Mouse (Mus musculus): ENCODE results near the gene Rtl5. TPM values are rescaled to one million over a fixed set of nuclear protein-coding genes. Genes with fewer than 3 reads are reported as not detected.
A peak's percentile ranks its signal among the peaks of the same experiment; 100 is the strongest.

Rtl5 gene
- polyA plus RNA-seq, 1 experiment from 2014 or later: 0.55 TPM

DNA sequence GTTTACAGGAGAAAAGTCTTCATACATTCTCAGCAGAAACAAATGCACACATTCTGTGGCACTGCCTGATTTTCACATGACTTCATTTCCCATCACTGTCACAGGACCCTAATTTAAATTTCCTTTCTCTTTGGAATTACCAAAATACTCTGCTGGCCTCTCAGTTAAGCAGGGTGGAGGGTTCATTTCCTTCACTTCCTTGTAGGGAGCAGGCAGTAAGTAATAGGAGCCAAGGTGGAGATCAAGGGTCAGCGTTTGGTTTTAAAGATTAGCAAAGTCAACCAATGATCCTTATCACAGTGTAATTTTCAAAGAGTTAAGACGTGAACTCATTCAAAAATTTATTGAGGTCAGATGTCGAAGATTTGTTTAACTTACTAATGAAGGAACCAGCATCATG is 46.1 kb downstream of the Rtl5 start:
- H3K4me3 ChIP-seq (ENCODE audit: control insufficient read depth in 1 of 2, insufficient read depth in 1 of 2, low read depth in 1 of 2, low read length in 2 of 2): no peak overlapping the region
- no peak overlapping the region for H3K27ac ChIP-seq (replicated peaks in 1 of 2; ENCODE audit: control insufficient read depth in 1 of 2, insufficient read depth in 1 of 2, low read depth in 2 of 2, low read length in 2 of 2)
- WGBS: 64% methylated on average over 3 of the region's 3 CpGs
- no peaks in the 10 kb centered on the region for H3K9me3 ChIP-seq (ENCODE audit: control insufficient read depth, low read length)
- no peak overlapping the region for H3K4me2 ChIP-seq (ENCODE audit: low read length)
- no peak for ATAC-seq (ENCODE audit: insufficient number of reproducible peaks, insufficient read depth, low FRiP score, low read depth)
- no peak overlapping the region for H3K9ac ChIP-seq (ENCODE audit: low read length)
- no peaks in the 10 kb centered on the region for H3K36me3 ChIP-seq (ENCODE audit: control insufficient read depth, insufficient read depth, low read length)
- no peaks in the 10 kb centered on the region for H3K27me3 ChIP-seq (ENCODE audit: control insufficient read depth, insufficient read depth, low read length)
- H3K4me1 ChIP-seq (ENCODE audit: control insufficient read depth in 2 of 2, insufficient read depth in 2 of 2, low read length in 2 of 2): peaks cover 7 to 11% of the 10 kb centered on the region in 2 experiments; a peak in 3 of 4 replicates

DNA sequence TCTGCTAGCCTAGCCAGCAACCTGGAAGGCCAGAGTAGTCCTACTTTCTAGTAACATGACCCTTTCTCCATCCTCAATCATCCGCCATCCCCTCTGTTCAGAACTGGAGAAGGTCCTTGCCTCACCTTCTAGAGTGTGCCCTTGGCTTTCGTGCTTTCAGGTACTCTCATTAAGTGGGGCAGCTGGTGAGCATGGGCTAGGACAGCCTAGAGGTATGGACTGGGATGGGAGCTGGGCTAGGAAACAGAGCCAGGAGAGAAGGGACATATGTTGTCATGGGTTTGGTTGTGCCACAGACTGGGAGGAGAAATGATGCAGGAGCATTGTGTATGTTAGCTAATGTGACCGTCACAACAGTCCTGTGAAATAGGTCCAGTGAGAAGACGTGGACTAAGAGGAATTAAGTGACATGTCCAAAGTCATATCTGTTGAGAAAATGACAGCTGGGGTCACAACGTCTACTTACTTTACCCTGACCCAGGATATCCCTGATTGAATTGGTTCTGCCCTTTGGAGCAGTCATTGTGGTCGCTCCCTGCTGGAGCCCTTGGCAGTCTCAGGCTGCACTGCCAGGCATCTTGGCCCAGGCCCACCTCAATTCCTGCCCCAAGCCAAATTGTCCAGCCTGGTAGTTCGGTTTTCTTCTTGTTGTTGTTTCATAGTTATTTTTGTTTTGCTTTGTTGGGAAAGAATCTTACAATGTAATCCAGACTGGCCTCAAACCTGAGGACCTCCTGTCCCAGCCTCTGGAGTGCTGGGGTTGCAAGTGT is 51.4 kb downstream of the Rtl5 start:
- Histone ChIP-seq H3K27ac (replicated peaks in 1 of 2; ENCODE audit: control insufficient read depth in 1 of 2, insufficient read depth in 1 of 2, low read depth in 2 of 2, low read length in 2 of 2) (peak overlapping the region; percentile 80 to 90), H3K27me3 (ENCODE audit: control insufficient read depth, insufficient read depth, low read length) (no peaks in the 10 kb centered on the region), H3K4me1 (ENCODE audit: control insufficient read depth in 2 of 2, insufficient read depth in 2 of 2, low read length in 2 of 2) (peaks cover 32 to 33% of the 10 kb centered on the region in 2 experiments), H3K4me3 (ENCODE audit: control insufficient read depth in 1 of 2, insufficient read depth in 1 of 2, low read depth in 1 of 2, low read length in 2 of 2) (peak overlapping the region in 1 of 2 experiments; percentile 4; a peak in 1 of 4 replicates), H3K4me2 (ENCODE audit: low read length) (peak overlapping the region; percentile 48), H3K9ac (ENCODE audit: low read length) (0 out of 2 replicates have a peak overlapping the region, but pooled peaks have one; percentile 30), H3K36me3 (ENCODE audit: control insufficient read depth, insufficient read depth, low read length) (no peaks in the 10 kb centered on the region), H3K9me3 (ENCODE audit: control insufficient read depth, low read length) (no peaks in the 10 kb centered on the region)
- WGBS: 52% methylated on average over 7 of the region's 7 CpGs
- ATAC-seq (ENCODE audit: insufficient number of reproducible peaks, insufficient read depth, low FRiP score, low read depth): no peak

DNA sequence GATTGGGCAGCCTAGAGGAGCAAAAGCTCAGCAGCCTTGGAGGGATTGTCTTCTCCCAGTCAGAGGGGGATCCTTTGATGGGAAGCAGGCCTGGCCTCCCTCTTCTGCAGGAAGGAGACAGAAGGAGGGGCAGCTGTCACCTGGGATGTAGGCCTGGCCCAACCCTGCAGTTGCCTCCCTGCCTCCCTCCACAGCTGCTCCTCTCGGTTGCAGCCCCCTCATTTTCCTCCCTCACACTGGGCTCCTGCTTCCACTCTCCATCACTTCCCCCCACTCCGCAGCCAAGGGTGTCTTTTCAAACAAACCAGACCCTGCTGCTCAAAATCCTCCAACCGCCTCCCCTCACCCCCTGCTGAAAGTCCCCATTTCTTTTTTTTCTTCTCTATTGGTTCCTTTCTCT is 52.2 kb downstream of the Rtl5 start:
- ATAC-seq (ENCODE audit: insufficient number of reproducible peaks, insufficient read depth, low FRiP score, low read depth): peak; percentile 62
- peak overlapping the region; percentile 16; the same call in 1 of the 2 replicates for H3K9ac ChIP-seq (ENCODE audit: low read length)
- peak overlapping the region; percentile 58 to 90 for H3K27ac ChIP-seq (replicated peaks in 1 of 2; ENCODE audit: control insufficient read depth in 1 of 2, insufficient read depth in 1 of 2, low read depth in 2 of 2, low read length in 2 of 2)
- 20% methylated on average over 3 of the region's 3 CpGs for WGBS
- H3K36me3 ChIP-seq (ENCODE audit: control insufficient read depth, insufficient read depth, low read length): no peaks in the 10 kb centered on the region
- H3K9me3 ChIP-seq (ENCODE audit: control insufficient read depth, low read length): no peaks in the 10 kb centered on the region
- H3K27me3 ChIP-seq (ENCODE audit: control insufficient read depth, insufficient read depth, low read length): no peaks in the 10 kb centered on the region
- H3K4me2 ChIP-seq (ENCODE audit: low read length): peak overlapping the region; percentile 48
- H3K4me1 ChIP-seq (ENCODE audit: control insufficient read depth in 2 of 2, insufficient read depth in 2 of 2, low read length in 2 of 2): peaks cover 32 to 35% of the 10 kb centered on the region in 2 experiments
- peak overlapping the region; percentile 13 to 22; a peak in 2 of 4 replicates for H3K4me3 ChIP-seq (ENCODE audit: control insufficient read depth in 1 of 2, insufficient read depth in 1 of 2, low read depth in 1 of 2, low read length in 2 of 2)

DNA sequence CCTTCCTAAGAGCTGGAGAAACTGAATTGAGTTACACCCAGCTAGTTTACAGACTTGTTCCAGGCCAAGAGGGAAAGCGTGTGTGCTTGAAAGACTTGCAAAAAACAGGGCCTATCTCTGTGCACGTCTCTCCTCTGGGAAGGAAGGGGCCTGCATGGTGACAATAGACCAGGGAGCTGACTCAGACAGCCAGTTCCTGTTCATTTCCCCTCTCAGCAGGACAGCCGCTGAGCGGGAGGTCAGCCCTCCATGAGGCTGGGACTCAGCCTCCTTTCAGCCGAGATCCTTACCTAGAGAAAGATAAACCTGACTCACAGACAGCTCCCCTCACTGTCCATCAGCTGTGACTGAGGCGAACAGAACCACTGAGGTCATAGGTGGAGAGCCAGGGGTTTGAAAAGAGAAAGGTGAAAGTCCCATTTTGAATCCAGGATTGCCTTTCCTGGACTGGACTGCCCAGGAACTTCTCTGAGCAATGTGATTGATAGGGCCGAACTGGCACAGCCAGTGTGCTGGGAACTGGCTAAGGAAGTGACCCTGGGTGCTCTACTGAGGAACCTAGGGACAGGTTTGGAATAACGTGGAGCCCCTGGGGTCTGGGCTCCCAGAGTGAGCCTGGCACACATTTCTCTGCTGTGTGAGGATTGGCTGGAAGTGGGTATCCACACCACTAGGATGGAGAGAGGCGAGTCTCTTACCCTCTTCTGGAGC is 53.7 kb downstream of the Rtl5 start:
- ATAC-seq (ENCODE audit: insufficient number of reproducible peaks, insufficient read depth, low FRiP score, low read depth): peak; percentile 54
- Histone ChIP-seq H3K36me3 (ENCODE audit: control insufficient read depth, insufficient read depth, low read length) (no peaks in the 10 kb centered on the region), H3K27me3 (ENCODE audit: control insufficient read depth, insufficient read depth, low read length) (no peaks in the 10 kb centered on the region), H3K4me3 (ENCODE audit: control insufficient read depth in 1 of 2, insufficient read depth in 1 of 2, low read depth in 1 of 2, low read length in 2 of 2) (peak overlapping the region; percentile 13 to 21; a peak in 3 of 4 replicates), H3K4me2 (ENCODE audit: low read length) (peak overlapping the region; percentile 48), H3K4me1 (ENCODE audit: control insufficient read depth in 2 of 2, insufficient read depth in 2 of 2, low read length in 2 of 2) (peaks cover 32 to 36% of the 10 kb centered on the region in 2 experiments), H3K27ac (replicated peaks in 1 of 2; ENCODE audit: control insufficient read depth in 1 of 2, insufficient read depth in 1 of 2, low read depth in 2 of 2, low read length in 2 of 2) (peak overlapping the region; percentile 58 to 90), H3K9ac (ENCODE audit: low read length) (peak overlapping the region; percentile 44; the same call in 1 of the 2 replicates), H3K9me3 (ENCODE audit: control insufficient read depth, low read length) (no peaks in the 10 kb centered on the region)
- WGBS: 31% methylated on average over 9 of the region's 9 CpGs

Other genes with a start within 250 kb of the Rtl5 start
- 12.4 and 15.5 TPM in 2 replicates for gene Nhsl2, start 221.9 kb downstream of the Rtl5 start, polyA plus RNA-seq (2014; fragmentation: Nextera tagmentation; extraction: Ambion mirVana)
- gene Pin4, start 48.1 kb upstream of the Rtl5 start, polyA plus RNA-seq (2014; fragmentation: Nextera tagmentation; extraction: Ambion mirVana): 44.1 and 51.2 TPM in 2 replicates
- gene Ercc6l, start 85.8 kb upstream of the Rtl5 start, polyA plus RNA-seq (2014; fragmentation: Nextera tagmentation; extraction: Ambion mirVana): 7.7 and 9.1 TPM in 2 replicates
- 544 and 601 TPM in 2 replicates for gene Rps4x, start 118.1 kb upstream of the Rtl5 start, polyA plus RNA-seq (2014; fragmentation: Nextera tagmentation; extraction: Ambion mirVana)
- gene Cited1, start 180.9 kb upstream of the Rtl5 start, polyA plus RNA-seq (2014; fragmentation: Nextera tagmentation; extraction: Ambion mirVana): 539 and 602 TPM in 2 replicates